Mouse (Mus musculus) liver, postnatal 0 days (tissue): ENCODE results near the gene Aldh18a1. TPM values are rescaled to one million over a fixed set of nuclear protein-coding genes. Genes with fewer than 3 reads are reported as not detected.

Experiments used
- ATAC-seq: fragments of 200-750 bp; cut with Nextera tagmentation; 2 replicates; pipeline ENCODE4 v1.8.0; 2017; ENCODE audit warnings: mild to moderate bottlenecking, moderate library complexity
- DNase-seq: peaks from one replicate; pipeline ENCODE4 v3.0.0-alpha.2; 2016
- H3K27ac ChIP-seq: fragments of 300-500 bp; sonication (generic); 2 replicates; pipeline ENCODE4 v1.5.1; 2014; ENCODE audit warnings: antibody characterized with exemption, moderate library complexity, mild to moderate bottlenecking, low read depth
- H3K27me3 ChIP-seq: fragments of 300-500 bp; sonication (generic); 2 replicates; pipeline ENCODE4 v1.6.1; 2014; ENCODE audit warnings: low read length, control low read depth, mixed read lengths; ENCODE audit not compliant: insufficient read depth
- H3K36me3 ChIP-seq: fragments of 300-500 bp; sonication (generic); replicated peaks from 2 replicates; pipeline ENCODE4 v1.6.1; 2014; ENCODE audit warnings: mild to moderate bottlenecking, control low read depth, low read length, moderate library complexity, mixed read lengths; ENCODE audit not compliant: insufficient read depth
- H3K4me1 ChIP-seq: fragments of 300-500 bp; sonication (generic); 2 replicates; pipeline ENCODE4 v1.6.1; 2014; ENCODE audit warnings: antibody characterized with exemption, mild to moderate bottlenecking, control low read depth; ENCODE audit not compliant: insufficient read depth
- H3K4me2 ChIP-seq: fragments of 300-500 bp; sonication (generic); 2 replicates; pipeline ENCODE4 v1.6.1; 2014; ENCODE audit warnings: low read depth, mild to moderate bottlenecking, low read length, moderate library complexity, mixed read lengths
- H3K4me3 ChIP-seq: fragments of 300-500 bp; sonication (generic); 2 replicates; pipeline ENCODE4 v1.5.1; 2014; ENCODE audit warnings: low read depth, low read length
- H3K9ac ChIP-seq: fragments of 300-500 bp; sonication (generic); replicated peaks from 2 replicates; pipeline ENCODE4 v1.6.1; 2014; ENCODE audit warnings: mild to moderate bottlenecking, moderate library complexity
- H3K9me3 ChIP-seq: fragments of 300-500 bp; sonication (generic); 2 replicates; pipeline ENCODE4 v1.6.1; 2016; ENCODE audit warnings: mild to moderate bottlenecking, control low read depth, low read length, mixed read lengths
- CTCF ChIP-seq: sonication (generic); IDR thresholded peaks from 2 replicates; pipeline ENCODE4 v1.5.1; 2016; ENCODE audit warnings: antibody characterized with exemption, low read depth
- EP300 ChIP-seq: IDR thresholded peaks from 2 replicates; pipeline ENCODE4 v1.6.1; 2016; ENCODE audit warnings: antibody characterized with exemption, low read depth, mild to moderate bottlenecking
- WGBS: fragments of 180-500 bp; shearing (Covaris S2); extraction: QIAGEN DNeasy Blood & Tissue Kit; methylation state at CpG from one replicate; pipeline ENCODE4 v1.1.7; 2014; ENCODE audit not compliant: insufficient replicate concordance; 5-methylcytosine and 5-hydroxymethylcytosine counted together
- polyA plus RNA-seq: library from polyadenylated mRNA; unstranded; fragments of >200 nt; fragmentation: Nextera tagmentation; extraction: Ambion mirVana; gene quantifications from 2 replicates; pipeline ENCODE4 v1.2.1, GENCODE M21; 2015

Aldh18a1 gene
- polyA plus RNA-seq, 1 experiment from 2014 or later: 9.1 TPM

DNA sequence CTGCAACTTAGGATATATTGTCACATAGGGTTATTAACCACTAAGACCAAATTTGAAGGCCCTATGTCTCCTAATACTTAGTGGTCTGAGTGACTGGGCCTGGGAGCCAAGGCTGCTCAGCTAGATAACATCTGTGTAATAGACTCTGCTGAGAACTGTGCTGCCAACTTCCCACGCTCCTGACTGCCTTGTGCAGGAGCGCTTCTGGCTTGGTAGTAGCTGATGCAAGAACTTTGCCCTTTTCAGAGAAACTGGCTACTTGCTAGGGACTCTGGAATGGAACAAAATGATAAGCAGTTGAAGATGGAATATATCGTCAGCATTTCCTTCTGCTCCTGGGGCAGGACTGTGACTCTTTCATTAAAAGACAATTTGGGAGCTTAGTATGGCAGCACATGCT, 7.0 kb upstream of the Aldh18a1 start:
- ATAC-seq (no peak), DNase-seq (no peak)
- Histone ChIP-seq H3K36me3 (0 out of 2 replicates have a peak, but pooled peaks cover 3% of the 10 kb centered on the region), H3K27ac (no peak overlapping the region), H3K9ac (no peak overlapping the region), H3K27me3 (no peaks in the 10 kb centered on the region), H3K4me2 (no peak overlapping the region), H3K4me3 (no peak overlapping the region), H3K4me1 (no peaks in the 10 kb centered on the region), H3K9me3 (no peaks in the 10 kb centered on the region)
- no peak for TF ChIP-seq CTCF
- no peak for TF ChIP-seq EP300
- WGBS: 71% methylated on average over 3 of the region's 3 CpGs

- H3K4me1 ChIP-seq: peaks cover 11% of the 10 kb centered on the region
- H3K27me3 ChIP-seq: no peaks in the 10 kb centered on the region
- no peak overlapping the region; the same call in 1 of the 2 replicates for H3K27ac ChIP-seq
- under 1% methylated on average over 10 of the region's 10 CpGs for WGBS
- H3K4me2 ChIP-seq: peak overlapping the region; percentile 97
- no peaks in the 10 kb centered on the region for H3K36me3 ChIP-seq
- peak overlapping the region; percentile 48 for H3K9ac ChIP-seq
- TF ChIP-seq CTCF (no peak), EP300 (no peak)
- DNase-seq (no peak), ATAC-seq (no peak)
- H3K9me3 ChIP-seq: no peaks in the 10 kb centered on the region
- peak overlapping the region; percentile 84 for H3K4me3 ChIP-seq
Observed at GRCm38 (mm10) chr19:40589530-40589880, 1.2 kb upstream of the Aldh18a1 start.

DNA sequence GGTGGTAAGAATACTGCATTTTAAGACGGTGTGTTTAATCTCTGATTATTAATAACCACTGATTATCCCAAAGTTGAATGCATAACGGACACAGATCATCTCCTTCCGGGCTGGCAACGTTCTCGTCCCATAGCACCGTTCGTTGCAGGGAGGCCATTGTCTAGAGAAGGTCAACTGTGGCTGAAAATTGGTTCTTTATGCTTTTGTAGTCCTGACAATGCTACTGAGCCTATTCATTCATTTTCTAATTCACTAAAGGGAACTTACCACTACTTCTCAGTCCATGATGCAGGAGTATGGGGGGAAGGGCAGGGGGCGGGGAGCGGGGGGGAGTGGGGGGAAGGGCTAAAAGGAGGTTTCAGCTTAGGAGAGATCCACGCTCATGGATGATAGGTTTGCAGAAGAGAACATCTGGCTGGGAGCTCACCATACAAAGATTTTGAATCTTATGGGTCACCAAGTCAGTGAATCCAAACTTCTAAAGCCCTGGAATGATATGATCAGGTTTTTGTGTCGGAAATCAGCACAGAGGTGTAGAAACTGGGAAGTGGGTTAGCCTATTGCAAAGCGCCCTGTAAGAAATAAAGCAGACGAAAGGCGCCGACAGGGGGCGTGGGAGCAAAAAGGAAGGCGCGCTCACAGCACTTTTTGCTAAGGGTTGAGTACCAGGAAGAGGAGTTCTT, 725 bp upstream of the Aldh18a1 start:
- DNase-seq (peak; percentile 91), ATAC-seq (peak; percentile 59)
- Histone ChIP-seq H3K27ac (peak overlapping the region; percentile 53), H3K4me1 (peaks cover 11% of the 10 kb centered on the region), H3K4me2 (peak overlapping the region; percentile 97), H3K27me3 (no peaks in the 10 kb centered on the region), H3K4me3 (peak overlapping the region; percentile 84), H3K9me3 (no peaks in the 10 kb centered on the region), H3K9ac (peak overlapping the region; percentile 63), H3K36me3 (no peaks in the 10 kb centered on the region)
- TF ChIP-seq EP300 (0 out of 2 replicates have a peak, but pooled peaks have one; percentile 47), CTCF (peak; percentile 88)
- 1% methylated on average over 18 of the region's 18 CpGs for WGBS

- peak overlapping the region; percentile 84 for H3K4me3 ChIP-seq
- peak overlapping the region; percentile 63 for H3K9ac ChIP-seq
- peak overlapping the region; percentile 49 for H3K27ac ChIP-seq
- ATAC-seq (peak; percentile 58), DNase-seq (no peak)
- 3% methylated on average over 29 of the region's 30 CpGs for WGBS
- no peaks in the 10 kb centered on the region for H3K36me3 ChIP-seq
- peak overlapping the region; percentile 97 for H3K4me2 ChIP-seq
- peaks cover 11% of the 10 kb centered on the region for H3K4me1 ChIP-seq
- TF ChIP-seq CTCF: no peak
- TF ChIP-seq EP300: no peak
- no peaks in the 10 kb centered on the region for H3K9me3 ChIP-seq
- no peaks in the 10 kb centered on the region for H3K27me3 ChIP-seq
Observed at GRCm38 (mm10) chr19:40587491-40588292, 571 bp downstream of the Aldh18a1 start.

DNA sequence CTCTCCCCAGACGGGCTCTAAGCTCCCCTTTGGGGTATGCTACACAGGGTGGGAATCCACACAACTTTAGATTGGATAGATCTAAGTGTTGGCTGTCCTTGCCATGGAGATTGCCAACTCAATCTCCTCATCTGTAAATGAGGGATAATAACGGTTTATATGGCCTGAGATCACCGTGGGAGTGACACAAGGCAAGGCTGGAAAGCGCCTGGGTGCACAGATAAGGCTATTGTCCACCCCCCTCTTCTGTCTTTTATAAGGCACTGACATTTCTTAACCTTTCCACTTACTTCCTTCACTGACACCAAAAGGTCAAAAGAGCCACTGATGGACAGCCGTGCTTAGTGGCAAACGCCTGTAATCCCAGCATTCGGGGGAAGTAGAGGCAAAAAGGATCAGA, 1.4 kb downstream of the Aldh18a1 start:
- Histone ChIP-seq H3K9me3 (no peaks in the 10 kb centered on the region), H3K36me3 (0 out of 2 replicates have a peak, but pooled peaks cover 5% of the 10 kb centered on the region), H3K27me3 (no peaks in the 10 kb centered on the region), H3K27ac (peak overlapping the region; percentile 49; the same call in 1 of the 2 replicates), H3K4me2 (peak overlapping the region; percentile 97), H3K4me1 (peaks cover 11% of the 10 kb centered on the region), H3K4me3 (peak overlapping the region; percentile 84), H3K9ac (0 out of 2 replicates have a peak overlapping the region, but pooled peaks have one; percentile 63)
- TF ChIP-seq CTCF: no peak
- TF ChIP-seq EP300: peak; percentile 53; the same call in 1 of the 2 replicates
- ATAC-seq: no peak
- WGBS: 44% methylated on average over 7 of the region's 7 CpGs
- DNase-seq: no peak

DNA sequence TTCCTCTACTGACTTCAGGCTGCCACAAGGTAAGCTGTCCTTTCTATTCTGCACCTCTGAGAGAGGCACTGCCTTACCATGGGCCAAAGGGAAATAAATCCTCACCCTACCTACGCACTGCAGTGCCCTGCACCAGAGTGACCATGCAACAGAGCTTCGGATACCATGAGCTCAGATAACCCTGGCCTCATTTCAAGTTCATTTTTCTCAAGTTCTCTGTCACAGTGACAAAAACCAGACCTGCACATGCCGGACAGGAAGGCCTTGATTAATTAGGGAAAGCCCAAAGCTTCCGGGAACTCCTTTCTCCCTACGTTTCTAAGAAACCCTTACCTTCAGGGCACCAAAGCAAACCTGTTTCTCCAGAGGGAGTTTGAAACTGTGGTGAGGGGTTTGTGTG, 6.6 kb downstream of the Aldh18a1 start:
- 0 out of 2 replicates have a peak, but pooled peaks cover 2% of the 10 kb centered on the region for H3K4me1 ChIP-seq
- DNase-seq: no peak
- TF ChIP-seq CTCF (no peak), EP300 (no peak)
- no peak overlapping the region for H3K27ac ChIP-seq
- no peak overlapping the region for H3K9ac ChIP-seq
- no peak overlapping the region for H3K4me3 ChIP-seq
- H3K4me2 ChIP-seq: no peak overlapping the region
- 68% methylated on average over 5 of the region's 5 CpGs for WGBS
- peaks cover 30% of the 10 kb centered on the region for H3K36me3 ChIP-seq
- no peaks in the 10 kb centered on the region for H3K27me3 ChIP-seq
- ATAC-seq: no peak
- H3K9me3 ChIP-seq: no peaks in the 10 kb centered on the region
